Mouse (Mus musculus) megakaryocyte, embryonic 14.5 days (primary cell): ENCODE data around the gene Smug1. TPM values are rescaled to one million over a fixed set of nuclear protein-coding genes. Genes with fewer than 3 reads are reported as not detected.

ENCODE experiments used
- H3K27me3 ChIP-seq: replicated peaks from 2 replicates; pipeline ENCODE3; 2012; ENCODE audit warnings: inconsistent platforms
- H3K36me3 ChIP-seq: replicated peaks from 2 replicates; pipeline ENCODE3; 2012; ENCODE audit warnings: low read length, inconsistent platforms, mixed read lengths
- H3K4me1 ChIP-seq: 2 replicates; pipeline ENCODE4 v1.6.1; 2012; ENCODE audit warnings: inconsistent platforms
- H3K4me3 ChIP-seq: replicated peaks from 2 replicates; pipeline ENCODE3; 2012; ENCODE audit warnings: moderate library complexity, mild to moderate bottlenecking, inconsistent platforms
- H3K9me3 ChIP-seq: 2 replicates; pipeline ENCODE4 v1.6.1; 2012; ENCODE audit warnings: inconsistent platforms
- FLI1 ChIP-seq: IDR thresholded peaks from 2 replicates; pipeline ENCODE4 v1.6.1; 2012; ENCODE audit warnings: low read length, inconsistent platforms, mixed read lengths
- GATA1 ChIP-seq: IDR thresholded peaks from 3 replicates; pipeline ENCODE4 v1.6.1; 2012; ENCODE audit warnings: mixed read lengths, low read length, inconsistent platforms, borderline replicate concordance
- polyA plus RNA-seq: library from polyadenylated mRNA; stranded (reverse); fragments of >175 nt; gene quantifications from 2 replicates; pipeline ENCODE4 v1.2.3, GENCODE M21; 2012; ENCODE audit warnings: low replicate concordance; ENCODE audit not compliant: insufficient read depth

Smug1 gene
- 0.73 and 2.1 TPM in 2 replicates for polyA plus RNA-seq

- Histone ChIP-seq H3K9me3 (peaks cover 5% of the 10 kb centered on the region), H3K27me3 (peaks cover 66% of the 10 kb centered on the region), H3K36me3 (no peaks in the 10 kb centered on the region), H3K4me1 (peaks cover 80% of the 10 kb centered on the region), H3K4me3 (peak within 1 kb of the TSS; percentile 12)
- TF ChIP-seq FLI1: no peak
These were observed at the start of gene Smug1 for GRCm38 (mm10) chr15:103167042-103167615. TSS of gene Smug1 (minus strand) at chr15:103167092.

- Histone ChIP-seq H3K9me3 (no peaks in the 10 kb centered on the region), H3K4me1 (peaks cover 33% of the 10 kb centered on the region), H3K4me3 (peak overlapping the region; percentile 28), H3K27me3 (no peaks in the 10 kb centered on the region), H3K36me3 (peaks cover 33% of the 10 kb centered on the region)
- TF ChIP-seq FLI1 (no peak), GATA1 (no peak)
These were observed 49.2 kb upstream of the Smug1 start for GRCm38 (mm10) chr15:103216052-103216451.

GRCm38 (mm10) chr15:103214971-103215907 is 48.3 kb upstream of the Smug1 start:
- peaks cover 34% of the 10 kb centered on the region for H3K36me3 ChIP-seq

GRCm38 (mm10) chr15:103214149-103214548 is 47.3 kb upstream of the Smug1 start:
- TF ChIP-seq FLI1 (no peak), GATA1 (no peak)
- Histone ChIP-seq H3K4me1 (peaks cover 27% of the 10 kb centered on the region), H3K36me3 (peaks cover 40% of the 10 kb centered on the region)

More at GRCm38 (mm10) chr15:103214971-103215907, 48.3 kb upstream of the Smug1 start:
- Histone ChIP-seq H3K9me3 (no peaks in the 10 kb centered on the region), H3K4me1 (peaks cover 27% of the 10 kb centered on the region), H3K27me3 (no peaks in the 10 kb centered on the region), H3K4me3 (peak overlapping the region; percentile 88)
- TF ChIP-seq GATA1 (no peak), FLI1 (no peak)

GRCm38 (mm10) chr15:103205156-103205555 is 38.3 kb upstream of the Smug1 start:
- H3K36me3 ChIP-seq: peaks cover 81% of the 10 kb centered on the region
- no peaks in the 10 kb centered on the region for H3K9me3 ChIP-seq
- no peak overlapping the region for H3K4me3 ChIP-seq
- no peaks in the 10 kb centered on the region for H3K27me3 ChIP-seq
- 0 out of 2 replicates have a peak, but pooled peaks cover 3% of the 10 kb centered on the region for H3K4me1 ChIP-seq
- no peak for TF ChIP-seq FLI1
- TF ChIP-seq GATA1: no peak

More at GRCm38 (mm10) chr15:103214149-103214548, 47.3 kb upstream of the Smug1 start:
- Histone ChIP-seq H3K9me3 (no peaks in the 10 kb centered on the region), H3K4me3 (no peak overlapping the region), H3K27me3 (no peaks in the 10 kb centered on the region)

- no peaks in the 10 kb centered on the region for H3K27me3 ChIP-seq
- peaks cover 93% of the 10 kb centered on the region for H3K36me3 ChIP-seq
- no peak overlapping the region for H3K4me3 ChIP-seq
- no peak for TF ChIP-seq FLI1
- no peak for TF ChIP-seq GATA1
- 0 out of 2 replicates have a peak, but pooled peaks cover 3% of the 10 kb centered on the region for H3K4me1 ChIP-seq
- H3K9me3 ChIP-seq: no peaks in the 10 kb centered on the region
These were observed 35.3 kb upstream of the Smug1 start for GRCm38 (mm10) chr15:103202088-103202793.

- TF ChIP-seq GATA1 (no peak), FLI1 (no peak)
- peaks cover 12% of the 10 kb centered on the region for H3K4me1 ChIP-seq
- H3K4me3 ChIP-seq: no peak overlapping the region
- H3K27me3 ChIP-seq: no peaks in the 10 kb centered on the region
- no peaks in the 10 kb centered on the region for H3K9me3 ChIP-seq
- H3K36me3 ChIP-seq: peaks cover 98% of the 10 kb centered on the region
These were observed 30.9 kb upstream of the Smug1 start for GRCm38 (mm10) chr15:103197785-103198184.

GRCm38 (mm10) chr15:103196835-103197234 is 29.9 kb upstream of the Smug1 start:
- no peaks in the 10 kb centered on the region for H3K27me3 ChIP-seq
- H3K4me1 ChIP-seq: peaks cover 10% of the 10 kb centered on the region
- H3K9me3 ChIP-seq: no peaks in the 10 kb centered on the region
- H3K36me3 ChIP-seq: peaks cover 98% of the 10 kb centered on the region
- TF ChIP-seq GATA1: no peak
- TF ChIP-seq FLI1: no peak
- no peak overlapping the region for H3K4me3 ChIP-seq

- H3K27me3 ChIP-seq: no peaks in the 10 kb centered on the region
- no peaks in the 10 kb centered on the region for H3K9me3 ChIP-seq
- peaks cover 14% of the 10 kb centered on the region for H3K4me1 ChIP-seq
- peaks cover 95% of the 10 kb centered on the region for H3K36me3 ChIP-seq
- no peak overlapping the region for H3K4me3 ChIP-seq
- TF ChIP-seq GATA1 (no peak), FLI1 (no peak)
These were observed 26.7 kb upstream of the Smug1 start for GRCm38 (mm10) chr15:103193606-103194005.
